Mouse (Mus musculus) heart, postnatal 4 days (tissue): ENCODE measurements at regions not wholly inside any gene's neighbourhood (a gene's known extent, or its start where the extent isn't known, plus 50 kb on each side); places are given as distances from the start of the nearest gene placed in this dataset.
"Not testable (repeated sequence)": the region's sequence is repeated elsewhere in the genome, so short reads cannot be mapped to it uniquely, and the experiment has no call there.

Experiments
- DNase-seq: peaks from one replicate; pipeline ENCODE4 v3.0.0; 2021

GRCm38 (mm10) chr2:78094921-78095320 is 148.7 kb upstream of the Cwc22 start:
- no peak for DNase-seq

GRCm38 (mm10) chr2:78064321-78065037 is 118.3 kb upstream of the Cwc22 start:
- no peak for DNase-seq

- DNase-seq, result no peak
Observed at GRCm38 (mm10) chr2:78059801-78060416, 113.7 kb upstream of the Cwc22 start.

- DNase-seq, result no peak
Observed at GRCm38 (mm10) chr2:78058988-78059387, 112.8 kb upstream of the Cwc22 start.

GRCm38 (mm10) chr2:78053910-78054309 is 107.7 kb upstream of the Cwc22 start:
- no peak for DNase-seq

- DNase-seq, result no peak
Observed at GRCm38 (mm10) chr2:78050542-78050941, 104.4 kb upstream of the Cwc22 start.

- DNase-seq, result peak; percentile 87
Observed at GRCm38 (mm10) chr2:78049248-78049874, 103.2 kb upstream of the Cwc22 start.

GRCm38 (mm10) chr2:78048706-78049055 is 102.5 kb upstream of the Cwc22 start:
- DNase-seq, result no peak

GRCm38 (mm10) chr2:78048030-78048705 is 102.0 kb upstream of the Cwc22 start:
- DNase-seq, result no peak

GRCm38 (mm10) chr2:78027319-78027718 is 81.1 kb upstream of the Cwc22 start:
- no peak for DNase-seq

GRCm38 (mm10) chr2:78026808-78027207 is 80.6 kb upstream of the Cwc22 start:
- no peak for DNase-seq

GRCm38 (mm10) chr2:78025651-78026435 is 79.7 kb upstream of the Cwc22 start:
- no peak for DNase-seq

GRCm38 (mm10) chr2:78024981-78025565 is 78.9 kb upstream of the Cwc22 start:
- no peak for DNase-seq

- no peak for DNase-seq
Observed at GRCm38 (mm10) chr2:78023916-78024685, 77.9 kb upstream of the Cwc22 start.

- no peak for DNase-seq
Observed at GRCm38 (mm10) chr2:78023416-78023815, 77.2 kb upstream of the Cwc22 start.

GRCm38 (mm10) chr2:78022756-78023155 is 76.6 kb upstream of the Cwc22 start:
- DNase-seq, result no peak

- DNase-seq, result no peak
Observed at GRCm38 (mm10) chr2:78021905-78022304, 75.7 kb upstream of the Cwc22 start.

GRCm38 (mm10) chr2:78021356-78021900 is 75.3 kb upstream of the Cwc22 start:
- DNase-seq, result no peak

- no peak for DNase-seq
Observed at GRCm38 (mm10) chr2:78020516-78020915, 74.3 kb upstream of the Cwc22 start.

- DNase-seq, result no peak
Observed at GRCm38 (mm10) chr2:78019916-78020315, 73.7 kb upstream of the Cwc22 start.

- DNase-seq, result not testable (repeated sequence)
Observed at GRCm38 (mm10) chr2:78012441-78012840, 66.3 kb upstream of the Cwc22 start.
